Mouse (Mus musculus): ENCODE results near the gene Lrfn4. TPM values are rescaled to one million over a fixed set of nuclear protein-coding genes. Genes with fewer than 3 reads are reported as not detected.
"Not testable (repeated sequence)": the region's sequence is repeated elsewhere in the genome, so short reads cannot be mapped to it uniquely, and the experiment has no call there.

Lrfn4 gene
- total RNA-seq, 1 experiment from 2014 or later = not detected

DNA sequence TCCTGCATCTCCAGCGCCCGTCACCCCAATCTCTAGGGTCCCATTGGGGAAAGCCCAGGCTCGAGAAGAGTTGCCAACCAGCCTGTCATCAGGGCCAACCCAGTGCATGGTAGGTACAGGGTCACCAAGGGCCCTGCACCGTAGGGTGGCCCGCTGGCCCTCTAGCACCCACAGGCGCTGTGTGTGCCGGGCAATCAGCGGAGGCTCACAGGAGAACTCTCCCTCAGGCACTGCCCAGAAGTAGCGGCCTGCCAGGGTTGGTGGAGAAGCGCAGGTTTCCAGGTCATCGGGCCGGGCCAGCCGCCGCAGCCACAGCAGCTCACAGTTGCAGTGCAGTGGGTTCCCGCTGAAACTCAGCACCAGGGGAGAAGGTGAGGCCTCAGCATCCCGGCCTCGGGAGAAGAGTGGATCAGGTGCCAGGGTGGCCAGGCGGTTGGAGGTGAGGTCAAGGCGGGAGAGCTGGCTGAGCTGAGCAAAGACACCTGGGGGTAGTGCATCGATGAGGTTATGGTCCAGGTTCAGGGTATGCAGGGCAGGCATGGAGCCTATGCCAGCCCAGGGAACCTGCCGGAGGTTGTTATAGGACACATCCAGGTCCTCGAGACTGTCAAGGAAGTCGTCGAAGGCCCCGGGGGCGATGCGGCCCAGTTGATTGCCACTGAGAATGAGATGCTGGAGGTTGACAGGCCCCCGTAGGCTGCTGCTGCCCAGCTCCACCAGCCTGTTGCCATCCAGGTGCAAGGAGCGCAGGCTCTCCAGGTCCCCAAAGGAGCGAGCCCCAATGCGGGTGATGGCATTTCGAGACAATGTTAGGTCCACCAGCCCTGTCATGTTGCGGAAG lies 1.8 kb downstream of the Lrfn4 start:
- ATAC-seq (ENCODE audit: extremely low read depth, insufficient number of reproducible peaks, low FRiP score, poor library complexity, severe bottlenecking) = no peak

DNA sequence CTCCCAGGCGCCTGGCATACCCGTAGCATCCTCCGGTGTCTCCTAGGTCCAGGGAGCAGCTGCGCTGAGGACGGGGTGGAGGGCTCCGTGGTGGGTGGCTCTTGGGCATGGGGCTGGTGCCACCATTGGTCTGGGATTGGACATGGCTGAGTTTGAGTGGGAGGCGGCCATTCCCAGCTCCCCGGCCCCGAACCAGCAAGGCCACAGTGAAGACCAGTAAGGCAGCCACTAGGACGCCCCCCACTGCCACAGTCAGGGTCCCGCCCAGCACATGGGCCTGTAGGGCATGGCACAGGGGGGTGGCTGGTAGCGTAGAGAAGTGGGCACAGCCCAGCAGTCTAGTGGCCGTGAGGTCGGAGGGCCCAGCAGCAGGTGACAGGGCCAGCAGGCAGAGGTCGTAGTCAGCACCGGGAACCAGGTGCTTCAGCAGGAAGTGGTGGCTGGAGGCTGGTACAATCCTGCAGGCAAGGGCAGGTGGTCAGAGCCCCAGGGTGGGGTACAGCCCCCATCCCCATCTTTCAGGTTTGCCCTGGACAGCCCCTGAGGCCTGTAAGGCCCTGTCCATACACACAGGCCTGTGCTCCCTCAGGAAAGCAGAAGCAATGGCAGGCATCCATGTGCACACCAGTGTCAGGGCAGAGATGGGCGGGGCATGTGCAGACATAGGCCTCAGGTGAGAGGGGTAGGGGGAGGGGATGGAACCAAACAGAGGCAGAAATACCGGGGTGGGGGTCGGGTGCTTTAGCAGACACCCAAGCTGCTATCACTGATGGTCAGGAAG lies 3.1 kb downstream of the Lrfn4 start:
- ATAC-seq (ENCODE audit: extremely low read depth, insufficient number of reproducible peaks, low FRiP score, poor library complexity, severe bottlenecking) = no peak

DNA sequence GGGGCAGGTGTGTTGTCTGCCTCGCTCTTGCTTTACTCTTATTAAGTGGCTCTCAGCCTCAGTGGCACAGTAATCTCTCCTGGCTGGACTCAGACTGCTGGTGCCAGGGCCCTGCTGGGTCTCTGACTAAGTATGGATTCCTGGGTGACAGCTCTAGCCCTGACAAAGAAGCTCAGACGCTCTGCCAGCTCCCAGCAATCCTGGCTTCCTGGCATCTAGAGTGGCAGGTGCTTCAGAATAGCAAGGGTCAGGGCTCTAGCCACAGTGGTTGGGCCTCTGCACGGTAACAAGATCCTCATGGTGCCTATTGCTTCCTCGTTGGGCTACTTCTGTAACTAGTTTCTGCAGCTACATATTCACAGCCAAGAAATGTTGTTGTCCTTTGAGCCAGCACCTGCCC lies 5.4 kb downstream of the Lrfn4 start:
- ATAC-seq (ENCODE audit: extremely low read depth, insufficient number of reproducible peaks, low FRiP score, poor library complexity, severe bottlenecking) = no peak

DNA sequence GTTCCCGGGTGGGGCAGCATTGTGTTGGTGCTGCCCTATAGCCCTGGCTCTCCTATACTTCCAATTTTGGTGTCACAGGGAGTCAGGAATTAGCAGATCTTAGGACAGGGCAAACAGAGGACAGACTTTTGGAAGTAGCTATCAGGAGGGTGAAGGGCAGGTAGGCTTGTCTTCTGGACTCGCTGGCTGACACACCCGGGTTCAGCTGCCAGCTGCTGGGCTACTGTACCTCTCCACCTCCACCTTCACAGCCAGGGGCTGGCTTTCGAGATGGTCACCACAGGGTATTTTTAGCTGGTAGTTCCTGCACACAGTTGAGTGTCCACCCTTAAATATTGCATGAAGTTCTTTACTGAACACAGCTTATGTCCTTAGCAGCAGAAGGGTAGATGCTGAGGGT lies 7.0 kb downstream of the Lrfn4 start:
- ATAC-seq (ENCODE audit: extremely low read depth, insufficient number of reproducible peaks, low FRiP score, poor library complexity, severe bottlenecking) = no peak

DNA sequence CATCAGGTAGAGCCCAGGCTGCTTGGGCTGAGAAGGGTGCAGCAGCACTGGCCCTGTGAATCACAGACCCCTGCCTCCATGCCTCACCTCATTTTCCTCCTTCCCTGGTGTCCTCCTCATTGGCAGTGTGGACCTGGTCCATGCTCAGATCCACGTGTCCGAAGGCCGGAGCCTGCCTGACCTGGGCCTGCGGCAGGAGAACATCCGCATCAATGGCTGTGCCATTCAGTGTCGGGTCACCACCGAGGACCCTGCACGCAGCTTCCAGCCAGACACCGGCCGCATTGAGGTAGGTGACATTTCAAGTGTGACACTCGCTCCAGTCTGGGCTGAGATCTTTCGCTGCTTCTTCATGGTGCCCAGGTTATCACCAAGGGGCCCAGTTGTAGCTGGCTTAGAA lies 8.1 kb downstream of the Lrfn4 start:
- no peak; the same call in 1 of the 2 replicates for ATAC-seq (ENCODE audit: extremely low read depth, insufficient number of reproducible peaks, low FRiP score, poor library complexity, severe bottlenecking)

DNA sequence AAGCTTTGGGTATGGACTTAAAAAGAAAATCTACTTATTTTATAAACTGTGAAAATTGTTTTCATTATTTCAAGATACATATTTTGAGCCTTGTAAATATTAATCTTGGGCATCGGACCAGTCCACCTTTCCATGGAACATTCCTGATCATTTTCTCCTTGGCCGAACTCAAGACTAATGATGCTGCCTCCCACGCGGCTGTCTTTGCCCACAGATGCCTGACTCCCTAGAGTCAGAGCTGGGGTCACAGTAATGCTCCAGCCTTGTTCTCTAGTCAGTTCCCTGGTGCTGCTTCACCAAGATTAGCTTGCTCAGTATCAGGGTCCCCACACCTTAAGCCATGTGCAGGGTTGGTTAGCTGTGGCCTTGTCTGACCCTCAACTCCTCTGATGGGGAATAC lies 9.8 kb downstream of the Lrfn4 start:
- no peak for ATAC-seq (ENCODE audit: extremely low read depth, insufficient number of reproducible peaks, low FRiP score, poor library complexity, severe bottlenecking)

DNA sequence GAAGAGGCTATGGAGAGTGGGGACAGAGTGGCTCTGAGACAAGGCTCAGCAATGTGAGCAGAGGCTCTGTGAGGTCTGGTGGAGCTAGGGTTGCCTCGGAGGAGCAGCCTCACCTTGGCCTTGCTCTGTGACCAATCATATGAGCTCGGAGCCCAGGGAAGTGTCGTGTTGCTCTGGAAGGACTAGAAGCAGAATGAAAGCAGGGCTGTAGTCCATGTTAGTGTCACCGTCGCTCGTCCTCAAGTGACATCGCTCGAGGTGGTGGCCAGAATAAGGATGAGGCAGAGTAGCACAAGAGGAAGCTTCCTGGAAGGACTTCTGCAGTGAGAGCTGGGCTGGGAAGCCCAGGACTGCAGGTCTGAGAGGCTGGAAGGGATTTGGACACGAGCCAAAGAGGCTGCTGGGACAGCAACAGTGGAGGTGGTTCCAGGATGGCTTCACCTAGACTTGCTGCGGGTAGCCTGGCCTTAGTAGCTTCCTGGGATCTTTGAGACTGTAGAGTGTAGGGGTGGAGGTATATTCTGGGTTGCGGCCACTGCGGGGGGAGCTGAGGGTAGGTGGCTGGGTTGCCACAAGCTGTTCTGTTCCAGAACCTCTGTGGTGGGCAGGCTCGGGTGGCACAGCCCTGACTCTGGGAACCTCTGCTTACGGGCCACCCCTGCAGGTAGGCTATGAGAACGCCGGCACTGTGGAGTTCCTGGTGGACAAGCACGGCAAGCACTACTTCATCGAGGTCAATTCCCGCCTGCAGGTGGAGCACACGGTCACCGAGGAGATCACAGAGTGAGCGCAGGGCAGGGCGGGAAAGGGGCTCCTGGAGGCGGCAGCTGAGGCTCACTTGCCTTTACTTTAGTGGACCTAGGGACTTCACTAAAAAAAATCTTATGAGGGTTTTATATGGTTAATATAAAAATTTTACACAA lies 11.4 kb downstream of the Lrfn4 start:
- no peak for ATAC-seq (ENCODE audit: extremely low read depth, insufficient number of reproducible peaks, low FRiP score, poor library complexity, severe bottlenecking)

DNA sequence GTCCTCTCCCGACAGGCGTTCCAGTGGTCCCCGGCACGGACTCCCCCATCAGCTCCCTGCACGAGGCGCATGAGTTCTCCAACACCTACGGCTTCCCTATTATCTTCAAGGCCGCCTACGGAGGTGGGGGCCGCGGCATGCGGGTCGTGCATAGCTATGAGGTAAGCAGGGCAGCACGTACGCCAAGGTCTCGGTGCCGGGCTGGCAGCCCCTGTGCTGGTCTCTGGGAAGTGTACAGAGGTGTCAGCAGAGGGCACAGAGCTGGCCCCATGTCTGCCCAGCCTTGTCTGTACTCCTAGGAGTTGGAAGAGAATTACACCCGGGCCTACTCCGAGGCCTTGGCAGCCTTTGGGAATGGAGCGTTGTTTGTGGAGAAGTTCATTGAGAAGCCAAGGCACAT lies 13.0 kb downstream of the Lrfn4 start:
- no peak for ATAC-seq (ENCODE audit: extremely low read depth, insufficient number of reproducible peaks, low FRiP score, poor library complexity, severe bottlenecking)

DNA sequence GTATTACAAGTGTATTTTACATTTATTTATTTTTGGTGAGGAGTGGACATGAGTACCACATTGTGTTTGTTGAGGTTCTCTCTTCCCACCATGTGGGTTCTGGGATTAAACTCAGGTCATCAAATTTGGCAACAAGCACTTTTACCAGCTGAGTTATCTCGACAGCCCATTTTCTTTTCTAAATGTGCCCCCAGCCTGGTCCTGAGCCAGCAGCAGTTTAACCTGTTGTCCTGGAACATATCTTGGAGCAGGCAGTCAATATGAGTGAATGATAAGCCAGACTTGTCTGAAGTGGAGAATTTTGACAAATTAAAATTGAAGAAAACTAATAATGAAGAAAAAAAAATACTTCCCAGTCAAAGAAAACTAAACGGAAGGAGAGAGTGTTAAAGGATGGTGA lies 19.4 kb downstream of the Lrfn4 start:
- ATAC-seq (ENCODE audit: extremely low read depth, insufficient number of reproducible peaks, low FRiP score, poor library complexity, severe bottlenecking) = no peak

DNA sequence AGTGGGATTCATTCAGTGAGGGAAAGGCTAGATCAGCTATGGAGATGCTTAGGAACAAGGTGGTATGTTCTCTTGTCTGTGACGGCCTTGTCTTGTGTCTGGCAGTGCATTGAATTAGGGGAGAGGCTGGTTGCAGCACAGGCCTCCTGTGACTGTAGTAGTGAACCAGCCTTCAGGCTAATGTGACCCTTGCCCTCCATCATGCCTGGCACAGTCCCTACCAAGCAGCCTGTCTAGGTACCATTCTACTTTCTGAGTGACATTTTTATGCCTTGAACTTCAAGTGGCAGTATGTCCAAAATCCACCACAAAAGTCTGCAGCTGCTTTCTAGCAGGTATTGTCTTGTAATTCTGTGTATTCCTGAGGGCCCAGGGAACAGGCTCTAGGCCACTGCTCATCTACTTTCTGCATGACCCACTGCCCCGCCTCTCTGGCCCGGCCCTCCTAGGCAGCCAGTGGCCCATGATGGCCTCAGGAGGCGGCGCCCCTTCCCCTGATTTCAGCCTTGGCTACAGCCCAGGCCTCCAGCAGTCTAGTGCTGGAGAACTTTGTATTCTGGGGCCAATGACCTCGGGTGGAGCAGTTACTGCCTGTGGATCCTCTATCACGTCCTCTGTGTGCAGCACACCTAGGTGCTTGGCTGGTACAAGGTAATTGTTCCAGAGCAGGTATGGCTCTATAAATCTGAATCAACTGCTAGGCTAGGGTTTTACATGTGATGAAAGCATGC lies 21.5 kb downstream of the Lrfn4 start:
- ATAC-seq (ENCODE audit: extremely low read depth, insufficient number of reproducible peaks, low FRiP score, poor library complexity, severe bottlenecking) = no peak

DNA sequence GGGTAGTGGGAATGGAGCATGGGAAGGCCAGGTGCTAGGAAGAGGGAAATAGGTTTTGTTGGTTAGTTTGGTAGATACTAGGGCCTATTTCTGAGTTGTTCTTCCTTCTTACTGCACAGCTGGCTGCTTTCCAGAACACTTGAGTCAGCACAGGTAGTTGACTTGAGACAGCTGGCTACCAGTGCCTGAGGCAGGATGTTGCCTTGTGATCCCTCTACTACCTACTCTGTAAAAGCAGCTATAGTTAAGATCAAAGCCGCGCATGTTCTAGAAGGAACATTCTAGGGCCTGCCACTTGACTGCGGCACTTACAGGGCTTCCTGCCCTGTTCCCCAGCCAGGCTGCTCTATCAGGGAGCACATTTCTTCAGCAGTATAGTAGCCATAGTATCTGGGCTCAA lies 25.4 kb downstream of the Lrfn4 start:
- ATAC-seq (ENCODE audit: extremely low read depth, insufficient number of reproducible peaks, low FRiP score, poor library complexity, severe bottlenecking) = no peak

DNA sequence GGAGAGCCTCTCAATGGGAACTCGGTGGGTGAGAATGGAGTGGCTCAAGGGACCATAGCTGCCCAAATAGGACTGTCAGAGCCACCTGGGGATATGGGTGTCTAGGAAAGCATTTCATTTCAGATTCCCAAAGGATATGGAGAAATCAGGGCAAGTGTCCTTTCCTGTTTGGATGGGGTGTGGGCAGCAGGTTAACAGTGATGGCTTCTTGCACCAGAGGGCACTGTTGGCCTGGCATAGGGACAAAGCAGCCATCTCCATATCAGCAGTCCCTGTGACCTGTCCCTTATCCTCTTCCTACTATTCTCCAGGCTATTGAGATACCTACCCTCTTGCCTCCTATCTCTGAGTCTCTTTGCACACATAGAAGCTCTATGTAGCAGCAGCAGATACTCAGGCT lies 26.4 kb downstream of the Lrfn4 start:
- no peak for ATAC-seq (ENCODE audit: extremely low read depth, insufficient number of reproducible peaks, low FRiP score, poor library complexity, severe bottlenecking)

DNA sequence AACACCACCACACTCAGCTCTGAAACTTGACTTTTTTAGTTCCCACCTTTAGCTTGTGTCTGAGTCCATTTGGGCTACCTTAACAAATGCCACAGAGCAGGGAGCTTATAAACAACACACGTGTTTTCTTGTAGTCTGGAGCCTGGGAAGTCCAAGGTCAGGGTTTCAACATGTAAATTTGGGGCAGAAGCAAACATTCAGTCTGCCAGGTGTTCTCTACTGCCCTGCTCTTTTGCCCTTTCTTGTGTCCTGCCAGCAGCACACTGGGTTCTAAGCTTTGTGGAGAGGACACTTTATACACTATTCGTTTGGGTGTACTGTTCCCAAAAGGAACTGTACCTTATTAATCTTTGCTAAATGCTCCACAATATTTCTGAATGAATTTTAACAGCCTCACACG lies 27.0 kb downstream of the Lrfn4 start:
- no peak for ATAC-seq (ENCODE audit: extremely low read depth, insufficient number of reproducible peaks, low FRiP score, poor library complexity, severe bottlenecking)

DNA sequence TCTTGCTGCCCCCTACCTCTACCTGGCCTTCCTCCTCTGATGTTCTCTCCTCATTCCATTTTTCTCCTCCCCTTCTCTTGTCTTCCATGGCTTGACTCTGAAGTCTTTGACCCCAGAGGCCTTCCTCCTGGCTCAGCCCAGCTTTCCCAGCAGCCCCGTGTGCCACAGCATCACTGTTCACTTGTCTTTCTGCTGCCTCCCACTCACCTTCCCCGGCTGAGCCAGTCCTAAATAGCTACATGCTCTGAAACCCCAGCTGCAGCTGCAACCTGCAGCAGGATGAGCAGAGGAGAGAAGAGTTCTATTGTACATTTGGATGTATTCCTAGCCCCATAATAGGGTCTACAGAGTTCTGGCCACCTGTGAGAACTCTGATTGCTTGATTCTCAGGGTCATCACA lies 28.0 kb downstream of the Lrfn4 start:
- ATAC-seq (ENCODE audit: extremely low read depth, insufficient number of reproducible peaks, low FRiP score, poor library complexity, severe bottlenecking) = no peak

DNA sequence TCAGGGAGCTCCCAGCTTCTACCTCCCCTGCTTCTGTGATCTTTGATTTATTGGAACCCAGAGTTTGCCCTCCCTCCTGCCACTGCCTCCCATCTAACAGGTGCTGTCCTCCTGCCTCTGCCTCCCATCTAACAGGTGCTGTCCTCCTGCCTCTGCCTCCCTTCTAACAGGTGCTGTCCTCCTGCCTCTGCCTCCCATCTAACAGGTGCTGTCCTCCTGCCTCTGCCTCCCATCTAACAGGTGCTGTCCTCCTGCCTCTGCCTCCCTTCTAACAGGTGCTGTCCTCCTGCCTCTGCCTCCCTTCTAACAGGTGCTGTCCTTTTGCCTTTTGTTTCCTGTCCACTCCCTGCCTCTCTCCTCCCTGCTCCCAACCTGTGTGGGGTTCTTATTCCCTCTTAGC lies 28.7 kb downstream of the Lrfn4 start:
- ATAC-seq (ENCODE audit: extremely low read depth, insufficient number of reproducible peaks, low FRiP score, poor library complexity, severe bottlenecking) = not testable (repeated sequence)

DNA sequence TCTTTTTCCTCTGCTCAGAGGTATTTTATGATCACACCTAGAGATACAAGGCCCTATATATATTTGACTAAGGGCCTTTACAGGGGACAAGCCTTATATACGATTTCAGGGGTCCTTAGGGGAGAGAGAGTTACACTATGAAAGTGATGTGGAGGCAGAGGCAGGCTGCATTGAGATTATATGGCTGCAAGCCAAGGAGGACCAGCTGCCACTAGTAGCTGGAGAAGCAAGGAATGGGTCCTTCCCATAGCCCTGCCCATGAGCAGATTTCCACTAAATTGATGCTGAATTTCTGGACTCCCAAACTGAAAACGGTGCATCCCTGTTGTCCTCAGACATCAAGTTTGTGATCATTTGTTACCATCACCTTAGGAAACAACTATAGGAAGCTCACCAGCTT lies 31.6 kb downstream of the Lrfn4 start:
- ATAC-seq (ENCODE audit: extremely low read depth, insufficient number of reproducible peaks, low FRiP score, poor library complexity, severe bottlenecking) = no peak

DNA sequence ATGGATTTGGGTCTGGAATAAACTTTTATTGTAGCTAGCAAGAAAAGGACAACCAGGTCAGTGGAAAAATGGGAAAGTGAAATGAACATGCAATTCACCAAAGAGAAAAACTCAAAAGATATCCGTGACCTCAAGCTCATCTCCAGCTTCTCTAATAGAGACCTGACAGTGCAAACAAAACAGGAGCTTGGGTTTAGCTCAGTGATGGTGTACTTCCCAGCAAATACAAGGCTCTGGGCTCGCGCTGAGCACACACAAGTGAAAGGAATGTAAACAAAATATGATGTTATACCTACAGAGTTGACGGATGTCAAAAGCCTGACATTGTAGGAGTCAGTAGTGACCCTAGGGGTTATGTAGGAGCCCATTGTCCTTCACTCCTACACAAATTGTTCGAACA lies 36.2 kb downstream of the Lrfn4 start:
- ATAC-seq (ENCODE audit: extremely low read depth, insufficient number of reproducible peaks, low FRiP score, poor library complexity, severe bottlenecking) = no peak

DNA sequence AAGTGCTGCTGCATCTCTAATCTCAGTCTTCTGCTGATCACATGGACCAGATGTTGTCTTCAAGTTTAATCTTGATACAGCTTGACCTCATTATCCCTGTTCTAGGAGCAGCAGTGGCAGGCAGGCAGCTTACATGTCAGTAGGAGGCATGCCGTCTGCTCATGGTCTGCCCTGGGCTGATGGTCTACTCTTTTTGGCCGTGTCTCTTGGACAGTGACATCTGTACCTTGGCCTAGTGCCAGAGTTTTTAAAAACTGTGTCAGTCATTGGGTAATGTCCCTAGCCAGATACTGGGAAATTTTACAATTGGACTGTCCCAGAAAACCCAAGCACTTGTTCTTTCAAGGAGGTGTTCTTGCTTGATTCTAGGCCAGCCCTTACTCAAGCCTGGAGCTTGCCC lies 36.7 kb downstream of the Lrfn4 start:
- ATAC-seq (ENCODE audit: extremely low read depth, insufficient number of reproducible peaks, low FRiP score, poor library complexity, severe bottlenecking) = no peak

DNA sequence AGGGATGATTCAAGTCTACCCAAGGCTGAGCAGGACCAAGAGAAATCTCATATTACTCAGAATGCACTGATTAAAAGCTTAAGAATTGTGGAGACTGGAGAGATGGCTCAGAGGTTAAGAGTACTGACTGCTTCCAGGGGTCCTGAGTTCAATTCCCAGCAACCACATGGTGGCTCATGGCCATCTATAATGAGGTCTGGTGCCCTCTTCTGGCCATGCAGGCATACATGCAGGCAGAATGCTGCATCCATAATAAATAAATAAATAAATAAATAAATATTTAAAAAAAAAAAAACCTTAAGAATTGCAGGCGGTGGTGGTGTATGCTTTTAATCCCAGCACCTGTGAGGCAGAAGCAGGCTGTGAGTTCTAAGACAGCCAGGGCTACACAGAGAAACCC lies 42.2 kb downstream of the Lrfn4 start:
- ATAC-seq (ENCODE audit: extremely low read depth, insufficient number of reproducible peaks, low FRiP score, poor library complexity, severe bottlenecking) = no peak
